Mouse (Mus musculus): ENCODE measurements around the gene Cd79b. TPM values are rescaled to one million over a fixed set of nuclear protein-coding genes. Genes with fewer than 3 reads are reported as not detected.

Gene Cd79b
- polyA plus RNA-seq, 1 experiment from 2014 or later = 1.2 TPM

DNA sequence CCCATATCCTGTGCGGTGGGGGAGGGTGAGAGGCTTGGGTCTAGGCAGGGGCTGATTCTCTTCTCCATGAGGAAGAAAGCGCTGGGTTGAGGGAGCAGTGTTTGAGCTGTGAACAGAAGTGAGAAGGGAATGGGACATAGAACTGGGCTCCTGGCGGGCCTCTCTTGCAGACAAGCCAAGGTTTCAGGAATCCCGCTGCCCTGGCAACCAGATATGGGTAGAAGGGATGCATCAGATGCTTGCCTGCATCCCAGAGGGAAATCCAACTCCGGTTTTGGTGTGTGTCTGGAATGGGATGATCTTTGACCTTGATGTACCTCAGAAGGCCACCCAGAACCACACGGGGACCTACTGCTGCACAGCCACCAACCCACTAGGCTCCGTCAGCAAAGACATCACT lies 28.4 kb downstream of the Cd79b start:
- WGBS = 84% methylated on average over 7 of the region's 7 CpGs
- Histone ChIP-seq H3K36me3 (no peaks in the 10 kb centered on the region), H3K27me3 (no peaks in the 10 kb centered on the region), H3K27ac (no peak overlapping the region), H3K9ac (no peak overlapping the region), H3K9me3 (no peaks in the 10 kb centered on the region), H3K4me2 (no peak overlapping the region), H3K4me3 (no peak overlapping the region), H3K4me1 (replicated peaks) (0 out of 2 replicates have a peak, but pooled peaks cover 3% of the 10 kb centered on the region)
- ATAC-seq (ENCODE audit: low FRiP score) = no peak

DNA sequence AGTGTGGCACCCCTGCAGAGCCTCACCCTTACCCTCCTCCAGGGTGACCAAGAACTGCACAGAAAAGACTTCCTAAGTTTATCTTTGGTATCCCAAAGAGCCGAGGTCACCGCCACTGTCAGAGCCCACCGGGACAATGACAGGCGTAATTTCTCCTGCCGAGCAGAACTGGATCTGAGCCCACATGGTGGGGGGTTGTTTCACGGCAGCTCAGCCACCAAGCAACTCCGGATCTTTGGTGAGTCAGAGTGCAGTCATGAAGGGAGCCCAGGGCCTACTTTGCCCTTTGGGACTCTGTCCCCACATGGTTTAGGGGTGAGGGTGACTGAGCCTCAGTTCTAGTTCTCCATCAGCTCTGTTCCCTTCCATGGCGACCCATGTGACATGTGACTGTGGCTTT lies 30.4 kb downstream of the Cd79b start:
- Histone ChIP-seq H3K9ac (no peak overlapping the region), H3K4me1 (replicated peaks) (0 out of 2 replicates have a peak, but pooled peaks cover 3% of the 10 kb centered on the region), H3K27me3 (no peaks in the 10 kb centered on the region), H3K36me3 (no peaks in the 10 kb centered on the region), H3K4me2 (no peak overlapping the region), H3K27ac (no peak overlapping the region), H3K4me3 (no peak overlapping the region), H3K9me3 (no peaks in the 10 kb centered on the region)
- no peak for ATAC-seq (ENCODE audit: low FRiP score)
- WGBS = 61% methylated on average over 8 of the region's 8 CpGs

DNA sequence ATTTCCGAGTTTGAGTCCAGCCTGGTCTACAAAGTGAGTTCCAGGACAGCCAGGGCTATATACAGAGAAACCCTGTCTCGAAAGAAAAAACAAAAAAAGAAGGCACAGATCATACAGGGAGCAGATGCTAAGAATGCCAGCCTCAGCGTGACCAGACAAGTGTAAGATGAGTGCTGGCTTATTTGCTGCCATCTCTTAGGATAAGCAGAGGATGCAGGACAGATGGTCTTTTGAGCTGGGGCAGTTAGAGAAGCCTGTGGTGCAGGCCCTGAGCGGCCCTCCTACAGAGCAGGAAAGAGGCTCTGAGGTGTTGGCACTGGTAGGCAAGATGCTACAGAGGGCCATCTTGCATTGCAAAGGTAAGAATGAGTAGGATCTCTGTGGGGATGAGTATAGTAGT lies 31.2 kb downstream of the Cd79b start:
- Histone ChIP-seq H3K27me3 (no peaks in the 10 kb centered on the region), H3K4me2 (no peak overlapping the region), H3K4me3 (no peak overlapping the region), H3K4me1 (replicated peaks) (0 out of 2 replicates have a peak, but pooled peaks cover 3% of the 10 kb centered on the region), H3K36me3 (no peaks in the 10 kb centered on the region), H3K9me3 (no peaks in the 10 kb centered on the region), H3K27ac (no peak overlapping the region), H3K9ac (no peak overlapping the region)
- 85% methylated on average over 4 of the region's 4 CpGs for WGBS
- ATAC-seq (ENCODE audit: low FRiP score) = no peak

DNA sequence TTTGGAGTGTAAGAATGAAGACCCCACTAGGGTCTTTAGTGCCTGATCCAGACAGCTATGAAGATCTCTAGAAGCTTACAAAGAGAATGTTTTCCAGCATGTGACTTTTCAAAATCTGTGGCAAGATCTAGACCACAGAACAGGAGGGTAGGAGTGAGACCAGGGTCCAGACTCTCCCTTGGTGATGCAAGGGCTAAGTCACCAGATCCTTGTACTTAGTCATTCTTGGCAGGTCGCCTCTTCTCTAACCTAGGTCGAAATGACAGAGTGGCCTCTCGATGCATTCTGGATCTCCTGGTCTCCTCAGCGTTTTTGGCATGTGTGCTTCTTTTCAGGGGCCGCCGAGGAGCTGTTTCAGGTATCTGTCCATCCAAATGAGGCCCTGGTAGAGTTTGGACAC lies 32.1 kb downstream of the Cd79b start:
- Histone ChIP-seq H3K27me3 (no peaks in the 10 kb centered on the region), H3K4me3 (no peak overlapping the region), H3K4me2 (no peak overlapping the region), H3K36me3 (no peaks in the 10 kb centered on the region), H3K27ac (no peak overlapping the region), H3K4me1 (replicated peaks) (0 out of 2 replicates have a peak, but pooled peaks cover 3% of the 10 kb centered on the region), H3K9me3 (no peaks in the 10 kb centered on the region), H3K9ac (no peak overlapping the region)
- no peak for ATAC-seq (ENCODE audit: low FRiP score)
- WGBS = 88% methylated on average over 6 of the region's 6 CpGs

DNA sequence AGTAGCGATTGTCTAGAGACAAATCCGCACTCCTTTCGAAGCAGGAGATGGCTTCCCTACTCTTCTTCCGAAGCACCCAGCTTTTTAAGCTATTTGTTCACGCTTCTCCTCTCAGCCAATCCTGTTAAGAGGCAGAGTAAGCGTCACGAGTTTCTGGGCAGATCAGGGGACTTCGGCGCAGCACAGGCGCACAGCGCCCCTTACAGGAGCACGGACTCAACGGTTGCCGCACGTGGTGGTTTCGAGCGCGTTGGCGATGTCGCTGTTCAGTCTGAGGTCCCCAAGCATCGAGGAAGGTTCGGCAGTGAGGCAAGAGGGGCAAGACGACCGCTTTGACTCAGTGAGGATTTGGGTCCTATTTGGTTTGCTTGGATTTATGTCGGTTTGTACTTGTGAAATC lies 38.1 kb downstream of the Cd79b start, which contains the start of gene Tcam1:
Gene Tcam1, plus strand, starts transcription at position 219 of the 400 bp plus-strand sequence.
- Histone ChIP-seq H3K4me3 (peak within 1 kb of the TSS; percentile 24), H3K36me3 (no peaks in the 10 kb centered on the region), H3K9ac (peak within 1 kb of the TSS; percentile 49; the same call in 1 of the 2 replicates), H3K4me2 (peak within 1 kb of the TSS; percentile 48), H3K27ac (no peak within 1 kb of the TSS), H3K27me3 (no peaks in the 10 kb centered on the region), H3K4me1 (replicated peaks) (peaks cover 23% of the 10 kb centered on the region), H3K9me3 (no peaks in the 10 kb centered on the region)
- WGBS = 9% methylated on average over 25 of the region's 25 CpGs
- ATAC-seq (ENCODE audit: low FRiP score) = peak; percentile 62

DNA sequence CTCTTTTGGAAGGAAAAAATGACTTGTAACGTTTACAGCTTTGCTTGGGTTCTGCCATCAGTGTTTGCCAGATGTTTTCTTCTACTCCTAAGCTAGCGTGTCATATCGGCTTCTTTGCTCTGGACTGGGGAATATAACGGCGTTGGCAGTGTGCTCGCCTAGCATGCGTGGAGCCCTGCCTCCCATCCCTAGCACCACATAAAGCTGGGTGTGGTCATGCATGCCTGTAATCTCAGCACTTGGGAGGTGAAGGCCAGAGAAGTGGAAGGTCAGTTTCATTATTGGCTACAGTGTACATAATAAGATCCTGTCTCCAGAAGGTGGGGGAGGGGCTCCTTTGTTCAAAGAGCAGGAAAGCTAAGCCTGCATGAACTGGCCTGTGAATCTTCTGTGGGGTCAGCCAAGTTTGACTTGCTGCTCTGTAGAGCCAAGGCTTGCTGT lies 39.6 kb downstream of the Cd79b start:
- Histone ChIP-seq H3K4me2 (no peak overlapping the region), H3K9me3 (no peaks in the 10 kb centered on the region), H3K4me3 (no peak overlapping the region), H3K4me1 (replicated peaks) (peaks cover 38% of the 10 kb centered on the region), H3K9ac (no peak overlapping the region), H3K36me3 (no peaks in the 10 kb centered on the region), H3K27me3 (no peaks in the 10 kb centered on the region), H3K27ac (no peak overlapping the region)
- 88% methylated on average over 7 of the region's 7 CpGs for WGBS
- ATAC-seq (ENCODE audit: low FRiP score) = no peak

DNA sequence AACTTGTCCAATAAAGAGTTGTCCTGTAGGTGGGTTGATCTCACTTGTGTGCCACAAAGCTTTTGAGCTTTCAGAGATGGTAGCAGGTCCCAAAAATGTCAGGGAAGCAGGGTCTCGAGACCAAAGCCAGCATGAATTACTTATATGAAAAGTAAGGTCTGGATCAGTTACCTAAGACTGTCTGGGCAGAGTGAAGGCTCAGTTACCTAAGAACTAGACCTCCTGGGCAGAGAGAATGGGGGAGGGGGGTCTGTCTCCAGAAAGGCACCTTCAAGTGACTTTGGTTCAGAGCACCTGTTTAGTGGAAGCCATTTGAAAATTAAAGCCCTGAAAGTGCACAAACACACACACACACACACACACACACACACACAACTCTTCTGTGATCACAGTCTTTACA lies 40.2 kb downstream of the Cd79b start:
- no peaks in the 10 kb centered on the region for H3K36me3 ChIP-seq
- no peak overlapping the region for H3K4me2 ChIP-seq
- H3K27ac ChIP-seq = no peak overlapping the region
- WGBS = 81% methylated on average over 1 of the region's 1 CpGs
- no peaks in the 10 kb centered on the region for H3K9me3 ChIP-seq
- H3K4me1 ChIP-seq (replicated peaks) = peaks cover 41% of the 10 kb centered on the region
- H3K9ac ChIP-seq = no peak overlapping the region
- H3K4me3 ChIP-seq = no peak overlapping the region
- ATAC-seq (ENCODE audit: low FRiP score) = no peak
- H3K27me3 ChIP-seq = no peaks in the 10 kb centered on the region

DNA sequence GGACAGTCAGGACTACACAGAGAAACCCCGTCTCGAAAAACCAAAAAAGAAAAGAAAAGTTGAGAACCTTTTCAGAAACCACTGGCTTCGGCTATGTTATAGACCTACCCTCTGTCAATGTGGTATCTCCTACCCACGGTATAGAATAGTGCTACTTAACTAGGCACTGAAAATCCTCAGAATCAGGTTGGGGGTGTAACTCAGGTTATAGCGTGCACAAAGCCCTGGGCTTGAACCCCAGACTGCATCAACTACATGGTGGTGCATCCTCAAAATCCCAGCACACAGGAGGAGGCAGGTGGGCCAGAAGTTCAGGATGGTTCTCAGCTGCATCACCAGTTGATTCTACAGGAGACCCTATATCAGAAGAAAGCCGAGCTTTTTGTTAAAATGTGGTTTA lies 40.8 kb downstream of the Cd79b start:
- Histone ChIP-seq H3K4me3 (peak overlapping the region; percentile 98; the same call in 1 of the 2 replicates), H3K27ac (no peak overlapping the region), H3K9ac (no peak overlapping the region), H3K4me1 (replicated peaks) (peaks cover 46% of the 10 kb centered on the region), H3K27me3 (no peaks in the 10 kb centered on the region), H3K4me2 (peak overlapping the region; percentile 83; the same call in 1 of the 2 replicates), H3K36me3 (no peaks in the 10 kb centered on the region), H3K9me3 (no peaks in the 10 kb centered on the region)
- 94% methylated on average over 6 of the region's 6 CpGs for WGBS
- ATAC-seq (ENCODE audit: low FRiP score) = no peak

DNA sequence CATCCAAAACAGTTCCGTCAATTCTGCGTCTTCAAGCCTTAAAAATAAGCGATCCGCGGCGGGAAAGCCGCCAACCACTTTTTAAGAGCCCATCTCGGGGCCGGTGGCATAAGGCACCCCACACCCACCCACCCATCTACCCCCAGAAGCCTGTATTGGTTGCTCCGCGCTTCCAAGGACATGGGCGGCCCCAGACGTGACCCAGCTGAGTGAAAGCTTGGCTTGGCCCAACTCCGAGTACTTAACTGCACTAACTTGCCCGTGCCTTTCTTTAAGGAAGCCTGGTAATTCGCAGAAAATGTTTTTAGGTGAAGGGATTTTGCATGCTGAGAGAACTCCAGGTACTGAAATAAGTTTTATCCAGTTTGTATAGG lies 41.3 kb downstream of the Cd79b start:
- H3K4me2 ChIP-seq = peak overlapping the region; percentile 83
- H3K27ac ChIP-seq = peak overlapping the region; percentile 93
- peak overlapping the region; percentile 98 for H3K4me3 ChIP-seq
- WGBS = 17% methylated on average over 16 of the region's 16 CpGs
- peak; percentile 33 for ATAC-seq (ENCODE audit: low FRiP score)
- no peaks in the 10 kb centered on the region for H3K36me3 ChIP-seq
- peaks cover 52% of the 10 kb centered on the region for H3K4me1 ChIP-seq (replicated peaks)
- H3K9me3 ChIP-seq = no peaks in the 10 kb centered on the region
- H3K27me3 ChIP-seq = no peaks in the 10 kb centered on the region
- peak overlapping the region; percentile 97 for H3K9ac ChIP-seq

DNA sequence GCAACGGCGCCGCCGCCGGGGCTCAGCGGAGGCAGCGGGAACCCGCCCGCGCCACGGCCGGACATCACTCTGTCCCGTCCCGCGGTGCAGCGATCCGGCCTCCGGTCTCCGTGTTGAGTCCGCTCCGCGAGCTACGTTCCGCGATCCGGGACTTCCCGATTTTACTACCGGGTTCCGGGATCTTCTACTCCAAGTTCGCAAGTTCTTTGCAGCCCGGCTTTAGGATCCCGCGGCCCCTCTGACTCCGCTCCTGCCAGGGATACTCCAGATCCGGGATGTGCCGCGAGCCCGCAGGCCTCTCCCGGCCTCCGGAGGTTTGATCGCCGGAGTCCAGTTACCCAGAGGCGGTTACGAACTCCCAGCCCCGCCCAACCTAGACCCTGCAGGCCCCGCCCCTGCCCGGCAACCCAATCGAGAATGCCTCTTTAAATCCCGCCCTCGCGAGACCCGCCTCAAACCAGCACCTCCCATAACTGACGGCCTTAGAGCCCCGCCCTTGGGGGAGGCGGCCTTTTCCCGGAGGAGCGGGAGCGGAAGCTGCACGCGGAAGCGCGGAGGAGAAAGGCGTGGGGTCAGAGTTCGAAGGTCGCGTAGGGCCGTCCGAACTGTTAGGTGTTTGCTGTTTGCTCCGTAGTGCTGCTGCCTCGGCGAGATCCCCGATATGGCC lies 41.8 kb downstream of the Cd79b start, which contains the start of gene Smarcd2:
Gene Smarcd2, minus strand, starts transcription at position 329 of the 667 bp plus-strand sequence.
- ATAC-seq (ENCODE audit: low FRiP score) = peak; percentile 93
- WGBS = under 1% methylated on average over 71 of the region's 72 CpGs
- Histone ChIP-seq H3K36me3 (no peaks in the 10 kb centered on the region), H3K4me1 (replicated peaks) (peaks cover 57% of the 10 kb centered on the region), H3K4me3 (peak within 1 kb of the TSS; percentile 98), H3K9me3 (no peaks in the 10 kb centered on the region), H3K9ac (peak within 1 kb of the TSS; percentile 97), H3K27ac (peak within 1 kb of the TSS; percentile 93), H3K27me3 (no peaks in the 10 kb centered on the region), H3K4me2 (peak within 1 kb of the TSS; percentile 83)

DNA sequence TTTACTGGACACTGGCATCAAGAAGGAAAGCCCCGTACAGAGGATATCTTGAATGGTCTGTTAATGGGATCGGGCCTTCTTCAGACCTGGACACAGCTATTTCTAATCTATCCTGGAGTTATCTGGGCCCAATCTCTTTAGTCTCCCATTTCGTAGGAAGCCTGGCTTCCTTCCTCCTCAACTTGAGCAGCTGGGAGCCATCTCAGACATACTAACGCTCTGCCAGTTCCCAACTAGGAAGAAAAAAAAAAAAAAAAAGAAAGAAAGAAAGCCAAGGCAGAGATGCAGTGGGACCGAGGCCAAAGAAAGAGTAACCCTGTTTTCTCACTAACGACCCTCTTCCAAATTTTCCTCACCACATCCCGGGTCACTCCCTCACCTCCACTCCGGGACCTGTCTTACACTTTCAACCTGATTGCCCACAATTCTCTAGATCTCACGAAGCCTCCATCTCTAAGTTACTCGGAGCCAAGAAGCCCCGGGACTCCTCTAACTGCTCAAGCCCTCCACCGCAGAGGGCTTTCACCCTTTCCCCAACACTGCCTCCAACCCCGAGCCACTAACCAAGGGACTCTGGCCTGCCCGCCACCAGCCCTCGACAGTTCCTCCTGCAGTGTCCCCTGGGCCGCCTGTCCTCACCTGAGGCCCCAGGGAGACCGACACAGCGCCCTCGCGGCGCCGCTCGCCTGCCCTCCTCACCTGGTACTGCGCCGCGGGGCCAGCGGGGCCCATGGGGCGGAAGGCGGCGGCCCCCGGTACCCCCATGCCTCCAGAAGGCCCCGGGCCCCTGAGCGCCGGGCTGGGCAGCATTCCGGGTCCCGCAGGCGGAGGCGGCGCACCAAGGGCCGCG lies 42.5 kb downstream of the Cd79b start:
- Histone ChIP-seq H3K4me3 (peak overlapping the region; percentile 98), H3K4me1 (replicated peaks) (peaks cover 64% of the 10 kb centered on the region), H3K9me3 (no peaks in the 10 kb centered on the region), H3K4me2 (peak overlapping the region; percentile 83), H3K36me3 (peaks cover 4% of the 10 kb centered on the region), H3K9ac (peak overlapping the region; percentile 97), H3K27ac (peak overlapping the region; percentile 93), H3K27me3 (no peaks in the 10 kb centered on the region)
- peak; percentile 39 for ATAC-seq (ENCODE audit: low FRiP score)
- 3% methylated on average over 28 of the region's 41 CpGs for WGBS

DNA sequence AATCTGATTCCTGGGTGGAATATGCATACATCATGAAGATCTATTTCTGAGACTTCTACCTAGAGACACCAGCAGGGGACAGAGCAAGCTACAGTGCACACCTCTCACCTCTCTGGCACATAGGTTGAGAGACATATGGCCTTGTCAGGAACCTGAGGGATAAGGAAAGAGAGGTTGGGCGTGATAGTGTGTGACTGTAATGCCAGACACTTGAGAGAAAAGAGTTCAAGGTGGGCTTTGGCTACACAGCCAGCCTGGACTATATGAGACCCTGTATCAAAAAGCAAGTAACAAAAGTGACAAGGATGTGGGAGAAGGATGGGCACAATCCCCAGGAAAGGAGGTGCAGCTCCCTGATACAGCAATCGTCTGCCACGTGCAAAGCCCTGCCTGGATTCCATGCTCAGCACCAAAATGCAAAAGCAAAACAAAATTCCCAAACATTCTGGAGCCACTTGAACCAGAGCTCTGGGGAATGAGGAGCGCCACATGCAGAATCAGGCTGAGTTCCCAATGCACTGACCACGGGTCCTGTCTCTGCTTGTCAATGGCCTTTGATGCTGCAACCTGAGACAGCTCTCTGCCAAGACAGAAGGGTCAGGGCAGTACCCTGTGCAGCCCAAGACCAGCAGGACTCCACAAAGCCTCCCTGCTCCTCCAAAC lies 43.3 kb downstream of the Cd79b start:
- 46% methylated on average over 5 of the region's 5 CpGs for WGBS
- Histone ChIP-seq H3K9ac (peak overlapping the region; percentile 97), H3K36me3 (peaks cover 11% of the 10 kb centered on the region), H3K27me3 (no peaks in the 10 kb centered on the region), H3K27ac (peak overlapping the region; percentile 93), H3K4me2 (peak overlapping the region; percentile 83), H3K4me3 (peak overlapping the region; percentile 98), H3K4me1 (replicated peaks) (peaks cover 67% of the 10 kb centered on the region), H3K9me3 (no peaks in the 10 kb centered on the region)
- ATAC-seq (ENCODE audit: low FRiP score) = no peak
